Mouse (Mus musculus) adrenal gland, adult 8-10 months (tissue): Measurements from ENCODE around the gene Aff4. TPM values are rescaled to one million over a fixed set of nuclear protein-coding genes. Genes with fewer than 3 reads are reported as not detected.

Experiments
- DNase-seq: peaks from one replicate; pipeline ENCODE4 v3.0.0; 2022
- total RNA-seq, 4 experiments: library from RNA; stranded (reverse); gene quantifications; 2 replicates each; pipeline ENCODE4 v1.2.4; 2022

The Aff4 gene
- total RNA-seq, 4 experiments from 2014 or later: 141 to 221 (median 184) TPM

GRCm38 (mm10) chr11:53430300-53430669, 79.7 kb downstream of the Aff4 start:
- peak; percentile 65 for DNase-seq

DNA sequence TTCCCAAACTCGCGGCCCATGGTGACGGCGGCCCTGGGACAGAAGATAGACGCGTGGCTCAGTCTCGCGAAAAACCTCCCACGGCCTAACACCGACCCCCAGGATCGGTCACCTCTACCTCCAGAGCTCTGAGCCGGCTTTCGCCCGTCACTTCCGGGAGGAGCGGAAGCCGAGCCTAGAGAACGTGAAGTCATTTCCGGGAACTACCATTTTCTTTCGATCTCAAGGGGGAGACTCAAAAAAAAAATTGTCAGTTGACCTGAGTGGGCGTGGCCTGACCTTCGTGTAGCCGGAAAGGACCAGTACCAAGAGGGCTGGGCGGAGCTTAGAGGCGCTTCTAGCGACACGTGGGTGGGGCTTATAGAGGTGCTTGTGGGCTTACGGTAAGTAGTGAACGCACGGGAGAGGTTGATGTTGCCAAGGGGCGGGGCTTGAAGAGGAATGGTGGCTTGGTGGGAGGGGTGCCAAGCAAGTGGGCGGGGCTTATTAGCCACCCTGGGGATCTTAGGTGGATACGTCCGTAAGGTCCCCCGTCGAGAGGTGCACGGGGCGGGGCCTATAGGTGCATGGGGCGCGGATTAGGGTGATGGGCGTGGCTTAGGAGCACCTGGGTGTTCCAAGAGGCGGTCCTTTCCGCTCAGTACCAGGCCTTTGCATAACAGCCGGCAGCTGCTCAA, 80.2 kb downstream of the Aff4 start, which contains the start of the genes Uqcrq and Gdf9:
TSS of gene Uqcrq (minus strand) at position 162 of the 677 bp plus-strand sequence.
TSS of gene Gdf9 (plus strand) at position 354 of the 677 bp plus-strand sequence.
- DNase-seq: peak; percentile 100

GRCm38 (mm10) chr11:53431347-53432056, 80.9 kb downstream of the Aff4 start:
- DNase-seq: peak; percentile 46

GRCm38 (mm10) chr11:53433057-53433456, 82.4 kb downstream of the Aff4 start:
- no peak for DNase-seq

- no peak for DNase-seq
Observed at GRCm38 (mm10) chr11:53435504-53435903, 84.9 kb downstream of the Aff4 start.

DNA sequence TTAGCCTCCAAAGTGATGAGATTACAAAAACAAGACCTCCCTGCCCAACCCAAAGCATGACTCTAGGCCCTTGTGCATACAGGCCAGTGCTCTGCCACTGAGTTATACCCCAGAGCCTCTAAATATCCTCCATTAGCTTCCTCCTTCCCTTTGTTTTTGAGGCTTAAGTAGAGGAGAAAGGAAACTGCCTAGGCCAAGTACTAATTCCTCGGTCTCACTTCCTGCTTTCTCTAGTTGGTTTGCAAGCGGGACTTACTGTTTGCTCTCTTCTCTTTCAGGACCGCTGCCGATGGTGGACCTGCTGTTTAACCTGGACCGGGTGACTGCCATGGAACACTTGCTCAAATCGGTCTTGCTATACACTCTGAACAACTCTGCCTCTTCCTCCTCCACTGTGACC, 85.7 kb downstream of the Aff4 start:
- DNase-seq: no peak

GRCm38 (mm10) chr11:53441921-53442320, 91.3 kb downstream of the Aff4 start:
- no peak for DNase-seq

- DNase-seq: no peak
Observed at GRCm38 (mm10) chr11:53443861-53444260, 93.2 kb downstream of the Aff4 start.

GRCm38 (mm10) chr11:53445562-53445961, 94.9 kb downstream of the Aff4 start:
- DNase-seq: peak; percentile 64

- no peak for DNase-seq
Observed at GRCm38 (mm10) chr11:53446183-53446582, 95.5 kb downstream of the Aff4 start.

GRCm38 (mm10) chr11:53447996-53448395, 97.4 kb downstream of the Aff4 start:
- DNase-seq: no peak

DNA sequence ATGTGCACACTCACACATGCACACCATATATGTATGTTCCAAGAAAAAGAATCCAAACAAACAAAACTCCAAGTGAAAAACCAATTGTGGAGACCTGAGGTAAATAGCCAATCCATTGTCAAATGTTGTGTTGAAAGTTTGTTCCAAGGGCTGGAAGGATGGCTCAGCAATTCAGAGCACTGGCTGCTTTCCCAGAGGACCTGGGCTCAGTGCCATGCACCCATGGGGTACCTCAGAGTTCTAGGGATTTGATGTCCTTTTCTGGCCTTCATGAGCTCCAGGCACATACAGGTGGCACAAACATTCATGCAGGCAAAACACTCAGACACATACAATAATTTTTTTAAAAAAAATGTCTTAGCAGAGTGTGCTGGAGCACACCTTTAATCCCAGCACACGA, 97.9 kb downstream of the Aff4 start:
- DNase-seq: no peak

DNA sequence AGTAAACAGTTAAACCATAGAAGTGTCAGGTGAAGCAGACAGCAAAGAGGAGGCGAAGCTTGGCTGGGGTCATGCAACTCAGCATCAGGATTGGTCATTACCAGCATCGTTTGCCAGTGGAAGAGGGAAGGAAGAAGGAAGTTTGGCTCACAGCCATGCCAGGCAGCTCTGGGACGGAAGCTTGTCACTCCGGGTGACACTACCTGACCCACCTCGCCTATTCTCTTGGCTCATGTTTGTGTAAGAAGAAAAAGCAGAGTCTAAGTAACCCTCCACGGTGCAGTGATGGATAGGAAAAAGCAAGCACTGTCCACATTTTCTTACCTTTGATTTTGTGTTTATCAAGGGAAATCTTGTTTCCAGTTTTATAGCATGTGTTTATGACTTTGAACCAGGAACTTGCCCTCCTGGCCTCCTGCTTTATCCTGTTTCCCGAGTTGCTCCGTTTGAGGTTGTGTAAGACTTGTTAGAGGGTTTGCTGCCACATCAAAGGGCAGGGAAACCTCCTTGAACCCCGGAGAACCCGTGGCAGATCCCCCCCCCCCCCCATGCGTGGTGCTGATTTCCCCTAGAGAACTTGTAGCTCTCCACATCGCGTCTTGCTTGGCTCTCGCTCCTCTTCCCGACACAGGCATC, 99.6 kb downstream of the Aff4 start:
- DNase-seq: no peak

DNA sequence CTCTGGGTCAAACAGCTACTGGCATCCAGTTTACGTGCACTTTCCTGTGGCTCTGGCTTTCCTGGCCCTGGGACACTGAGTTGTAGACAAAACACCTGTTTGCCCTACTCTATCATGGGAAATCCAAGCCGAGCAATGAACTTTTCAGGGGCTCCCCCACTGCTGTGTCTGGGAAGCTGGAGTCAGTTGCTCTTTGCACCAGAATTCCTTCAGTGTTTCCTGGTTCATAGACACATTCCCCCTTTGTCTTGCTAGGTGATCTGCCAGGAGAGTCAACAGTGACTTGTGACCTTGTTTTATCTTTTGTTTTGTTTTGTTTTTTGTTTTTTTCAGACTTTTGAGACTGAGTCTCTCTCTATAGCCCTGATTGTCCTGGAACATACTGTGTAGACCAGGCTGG, 100.7 kb downstream of the Aff4 start:
- no peak for DNase-seq

GRCm38 (mm10) chr11:53452396-53452795, 101.8 kb downstream of the Aff4 start:
- DNase-seq: no peak

GRCm38 (mm10) chr11:53453031-53453430, 102.4 kb downstream of the Aff4 start:
- no peak for DNase-seq

GRCm38 (mm10) chr11:53456474-53457371, 106.1 kb downstream of the Aff4 start, which contains the start of the genes Gm10447 and Shroom1:
Gene Gm10447, minus strand, starts transcription at chr11:53457110.
Gene Shroom1, plus strand, starts transcription at chr11:53457205.
- no peak for DNase-seq

- no peak for DNase-seq
Observed at GRCm38 (mm10) chr11:53457372-53457954, 106.8 kb downstream of the Aff4 start.

GRCm38 (mm10) chr11:53458996-53459395, 108.4 kb downstream of the Aff4 start:
- no peak for DNase-seq

- no peak for DNase-seq
Observed at GRCm38 (mm10) chr11:53460192-53460591, 109.6 kb downstream of the Aff4 start.

DNA sequence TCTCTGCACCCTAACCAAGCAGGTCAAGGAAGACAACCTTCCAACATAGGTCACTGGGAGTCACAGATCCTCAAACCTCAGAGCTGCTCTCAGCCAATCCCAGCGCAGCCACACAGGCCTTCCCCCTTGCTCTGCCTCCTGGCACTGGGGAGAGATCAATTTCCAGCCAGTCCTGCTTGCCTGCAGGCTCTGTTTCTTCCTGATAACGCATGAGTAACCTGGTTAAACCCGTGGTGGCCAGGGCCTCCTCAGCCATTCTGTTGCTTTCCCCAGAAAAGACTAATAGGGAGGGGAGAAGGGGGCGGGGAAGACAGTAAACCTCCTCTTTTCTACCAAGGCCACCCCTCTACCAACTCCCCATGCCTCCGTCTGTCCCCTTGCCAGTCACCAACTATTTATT, 111.1 kb downstream of the Aff4 start:
- DNase-seq: no peak
